Mouse (Mus musculus) embryonic fibroblast, embryonic 13.5 days (primary cell): ENCODE results near the gene Efcab8.

Experiments used
- CTCF ChIP-seq: IDR thresholded peaks from 2 replicates; pipeline ENCODE4 v1.5.1; 2011; ENCODE audit warnings: mild to moderate bottlenecking, control low read depth, low read length, moderate library complexity, borderline replicate concordance; ENCODE audit not compliant: insufficient read depth
- POLR2A ChIP-seq: IDR thresholded peaks from 2 replicates; pipeline ENCODE4 v1.6.1; 2011; ENCODE audit warnings: low read depth, mild to moderate bottlenecking, control low read depth, low read length, moderate library complexity

DNA sequence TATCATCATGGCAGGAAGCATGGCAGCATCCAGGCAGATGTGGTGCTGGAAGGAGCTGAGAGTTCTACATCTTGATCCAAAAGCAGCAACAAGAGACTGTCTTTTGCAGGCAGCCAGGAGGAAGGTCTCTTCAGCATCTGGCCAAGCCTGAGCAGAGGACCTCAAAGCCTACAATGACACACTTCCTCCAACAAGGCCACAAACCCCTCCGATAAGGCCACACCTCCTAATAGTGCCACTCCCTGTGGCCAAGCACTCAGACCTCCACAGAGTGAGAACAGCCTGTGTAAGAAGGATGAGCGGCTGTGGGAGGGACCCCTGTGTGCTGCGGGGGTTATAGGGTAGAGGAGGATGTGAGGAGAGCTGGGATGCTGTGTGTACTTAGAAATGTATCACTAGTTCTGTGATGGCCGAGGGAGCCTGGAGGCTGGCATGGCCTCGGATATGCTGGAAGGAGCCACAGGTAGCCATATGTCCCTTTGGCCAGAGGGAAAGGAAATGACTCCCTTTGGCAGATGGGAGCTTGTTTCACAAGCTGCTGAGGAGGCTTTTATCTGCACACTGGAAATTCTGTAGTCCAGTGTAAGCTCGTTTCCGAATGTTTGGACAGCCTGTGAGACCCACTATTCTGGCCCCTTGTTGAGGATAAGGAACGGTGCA, 47.6 kb downstream of the Efcab8 start:
- TF ChIP-seq CTCF, result no peak
- TF ChIP-seq POLR2A, result no peak
